Mouse (Mus musculus): ENCODE results near the gene Ldlrad3. TPM values are rescaled to one million over a fixed set of nuclear protein-coding genes. Genes with fewer than 3 reads are reported as not detected.
A peak's percentile ranks its signal among the peaks of the same experiment; 100 is the strongest.

Gene Ldlrad3
- polyA plus RNA-seq, 1 experiment from 2014 or later = 48.3 TPM

GRCm38 (mm10) chr2:101933301-101933700 is 252.9 kb downstream of the Ldlrad3 start:
- 85% methylated on average over 3 of the region's 3 CpGs for WGBS
- no peak overlapping the region for H3K27ac ChIP-seq (replicated peaks)
- H3K4me3 ChIP-seq = no peak overlapping the region
- peaks cover 1% of the 10 kb centered on the region; the same call in 1 of the 2 replicates for H3K9me3 ChIP-seq
- H3K9ac ChIP-seq = no peak overlapping the region
- H3K4me1 ChIP-seq (replicated peaks) = peaks cover 16% of the 10 kb centered on the region
- no peak for ATAC-seq (ENCODE audit: low read depth)
- no peaks in the 10 kb centered on the region for H3K27me3 ChIP-seq
- H3K36me3 ChIP-seq = no peaks in the 10 kb centered on the region
- H3K4me2 ChIP-seq = no peak overlapping the region

- peaks cover 3% of the 10 kb centered on the region; the same call in 1 of the 2 replicates for H3K9me3 ChIP-seq
- 56% methylated on average over 14 of the region's 14 CpGs for WGBS
- H3K4me1 ChIP-seq (replicated peaks) = peaks cover 16% of the 10 kb centered on the region
- H3K4me3 ChIP-seq = no peak overlapping the region
- no peaks in the 10 kb centered on the region for H3K27me3 ChIP-seq
- H3K4me2 ChIP-seq = no peak overlapping the region
- peak overlapping the region; percentile 70 for H3K27ac ChIP-seq (replicated peaks)
- no peak overlapping the region for H3K9ac ChIP-seq
- no peaks in the 10 kb centered on the region for H3K36me3 ChIP-seq
- ATAC-seq (ENCODE audit: low read depth) = peak; percentile 82
Measured at GRCm38 (mm10) chr2:101932169-101932936, 253.8 kb downstream of the Ldlrad3 start.

GRCm38 (mm10) chr2:101925591-101926188 is 260.5 kb downstream of the Ldlrad3 start:
- no peak overlapping the region for H3K27ac ChIP-seq (replicated peaks)

GRCm38 (mm10) chr2:101925183-101925582 is 261.0 kb downstream of the Ldlrad3 start:
- Histone ChIP-seq H3K9me3 (peaks cover 3% of the 10 kb centered on the region; the same call in 1 of the 2 replicates), H3K4me2 (no peak overlapping the region), H3K4me1 (replicated peaks) (peaks cover 14% of the 10 kb centered on the region), H3K4me3 (no peak overlapping the region), H3K27me3 (no peaks in the 10 kb centered on the region), H3K36me3 (no peaks in the 10 kb centered on the region), H3K27ac (replicated peaks) (no peak overlapping the region), H3K9ac (no peak overlapping the region)
- WGBS = 67% methylated on average over 3 of the region's 3 CpGs
- ATAC-seq (ENCODE audit: low read depth) = no peak

More at GRCm38 (mm10) chr2:101925591-101926188, 260.5 kb downstream of the Ldlrad3 start:
- no peak overlapping the region for H3K4me2 ChIP-seq
- no peak for ATAC-seq (ENCODE audit: low read depth)
- H3K27me3 ChIP-seq = no peaks in the 10 kb centered on the region
- H3K4me1 ChIP-seq (replicated peaks) = peaks cover 9% of the 10 kb centered on the region
- no peak overlapping the region for H3K9ac ChIP-seq
- H3K4me3 ChIP-seq = no peak overlapping the region
- no peaks in the 10 kb centered on the region for H3K36me3 ChIP-seq
- WGBS = 54% methylated on average over 12 of the region's 12 CpGs
- peaks cover 3% of the 10 kb centered on the region; the same call in 1 of the 2 replicates for H3K9me3 ChIP-seq

GRCm38 (mm10) chr2:101923181-101923580 is 263.0 kb downstream of the Ldlrad3 start:
- Histone ChIP-seq H3K4me1 (replicated peaks) (peaks cover 26% of the 10 kb centered on the region), H3K9me3 (peaks cover under 1% of the 10 kb centered on the region; the same call in 1 of the 2 replicates), H3K27me3 (no peaks in the 10 kb centered on the region), H3K4me3 (no peak overlapping the region), H3K27ac (replicated peaks) (no peak overlapping the region), H3K9ac (no peak overlapping the region), H3K36me3 (no peaks in the 10 kb centered on the region), H3K4me2 (no peak overlapping the region)
- 91% methylated on average over 4 of the region's 4 CpGs for WGBS
- no peak for ATAC-seq (ENCODE audit: low read depth)

GRCm38 (mm10) chr2:101922302-101922701 is 263.9 kb downstream of the Ldlrad3 start:
- Histone ChIP-seq H3K9ac (no peak overlapping the region), H3K36me3 (no peaks in the 10 kb centered on the region), H3K9me3 (no peaks in the 10 kb centered on the region), H3K27ac (replicated peaks) (no peak overlapping the region), H3K4me1 (replicated peaks) (peaks cover 30% of the 10 kb centered on the region), H3K27me3 (no peaks in the 10 kb centered on the region), H3K4me2 (no peak overlapping the region), H3K4me3 (no peak overlapping the region)
- WGBS = 96% methylated on average over 4 of the region's 4 CpGs
- no peak for ATAC-seq (ENCODE audit: low read depth)

- Histone ChIP-seq H3K9me3 (peaks cover 5% of the 10 kb centered on the region; the same call in 1 of the 2 replicates), H3K27ac (replicated peaks) (peak overlapping the region; percentile 74), H3K4me3 (no peak overlapping the region), H3K27me3 (no peaks in the 10 kb centered on the region), H3K4me1 (replicated peaks) (peaks cover 23% of the 10 kb centered on the region), H3K9ac (no peak overlapping the region), H3K4me2 (no peak overlapping the region), H3K36me3 (no peaks in the 10 kb centered on the region)
- WGBS = 13% methylated on average over 2 of the region's 2 CpGs
- peak; percentile 85 for ATAC-seq (ENCODE audit: low read depth)
Measured at GRCm38 (mm10) chr2:101920136-101920554, 266.0 kb downstream of the Ldlrad3 start.

- Histone ChIP-seq H3K9me3 (peaks cover 5% of the 10 kb centered on the region; the same call in 1 of the 2 replicates), H3K4me1 (replicated peaks) (peaks cover 23% of the 10 kb centered on the region), H3K36me3 (no peaks in the 10 kb centered on the region), H3K9ac (no peak overlapping the region), H3K27ac (replicated peaks) (peak overlapping the region; percentile 14; the same call in 1 of the 2 replicates), H3K4me3 (no peak overlapping the region), H3K27me3 (no peaks in the 10 kb centered on the region), H3K4me2 (no peak overlapping the region)
- WGBS = 74% methylated on average over 7 of the region's 7 CpGs
- no peak for ATAC-seq (ENCODE audit: low read depth)
Measured at GRCm38 (mm10) chr2:101918518-101918917, 267.7 kb downstream of the Ldlrad3 start.

- 82% methylated on average over 15 of the region's 15 CpGs for WGBS
- ATAC-seq (ENCODE audit: low read depth) = no peak
- H3K27me3 ChIP-seq = no peaks in the 10 kb centered on the region
- peaks cover 24% of the 10 kb centered on the region for H3K4me1 ChIP-seq (replicated peaks)
- H3K36me3 ChIP-seq = peaks cover 8% of the 10 kb centered on the region; the same call in 1 of the 2 replicates
- no peak overlapping the region for H3K9ac ChIP-seq
- no peak overlapping the region for H3K27ac ChIP-seq (replicated peaks)
- H3K4me3 ChIP-seq = no peak overlapping the region
- 0 out of 2 replicates have a peak, but pooled peaks cover 6% of the 10 kb centered on the region for H3K9me3 ChIP-seq
- H3K4me2 ChIP-seq = no peak overlapping the region
Measured at GRCm38 (mm10) chr2:101909326-101910080, 276.7 kb downstream of the Ldlrad3 start.

- no peak overlapping the region for H3K9ac ChIP-seq
Measured at GRCm38 (mm10) chr2:101908773-101909172, 277.4 kb downstream of the Ldlrad3 start.

GRCm38 (mm10) chr2:101907386-101908022 is 278.7 kb downstream of the Ldlrad3 start:
- Histone ChIP-seq H3K4me2 (no peak overlapping the region), H3K4me3 (no peak overlapping the region), H3K9me3 (0 out of 2 replicates have a peak, but pooled peaks cover 6% of the 10 kb centered on the region), H3K27ac (replicated peaks) (no peak overlapping the region), H3K36me3 (peaks cover 8% of the 10 kb centered on the region; the same call in 1 of the 2 replicates), H3K4me1 (replicated peaks) (peaks cover 24% of the 10 kb centered on the region), H3K27me3 (no peaks in the 10 kb centered on the region), H3K9ac (no peak overlapping the region)
- WGBS = 67% methylated on average over 10 of the region's 10 CpGs
- no peak for ATAC-seq (ENCODE audit: low read depth)

More at GRCm38 (mm10) chr2:101908773-101909172, 277.4 kb downstream of the Ldlrad3 start:
- Histone ChIP-seq H3K9me3 (0 out of 2 replicates have a peak, but pooled peaks cover 6% of the 10 kb centered on the region), H3K27me3 (no peaks in the 10 kb centered on the region), H3K27ac (replicated peaks) (0 out of 2 replicates have a peak overlapping the region, but pooled peaks have one; percentile 23), H3K4me1 (replicated peaks) (peaks cover 24% of the 10 kb centered on the region), H3K4me2 (no peak overlapping the region), H3K36me3 (peaks cover 8% of the 10 kb centered on the region; the same call in 1 of the 2 replicates), H3K4me3 (no peak overlapping the region)
- no peak for ATAC-seq (ENCODE audit: low read depth)
- WGBS = 73% methylated on average over 13 of the region's 13 CpGs
